Mouse (Mus musculus) forebrain, embryonic 12.5 days (tissue): Measurements from ENCODE around the gene Gm20696. TPM values are rescaled to one million over a fixed set of nuclear protein-coding genes. Genes with fewer than 3 reads are reported as not detected.

ENCODE experiments used
- ATAC-seq: fragments of 200-750 bp; cut with Nextera tagmentation; 2 replicates; pipeline ENCODE4 v1.8.0; 2017; ENCODE audit warnings: moderate TSS enrichment; ENCODE audit not compliant: low FRiP score
- H3K27ac ChIP-seq: fragments of 300-500 bp; sonication (generic); 2 replicates; pipeline ENCODE4 v1.5.1; 2016; ENCODE audit warnings: mild to moderate bottlenecking
- H3K27me3 ChIP-seq: fragments of 300-500 bp; sonication (generic); 2 replicates; pipeline ENCODE4 v1.6.1; 2016; ENCODE audit warnings: mild to moderate bottlenecking
- H3K36me3 ChIP-seq: fragments of 300-500 bp; sonication (generic); replicated peaks from 2 replicates; pipeline ENCODE4 v1.6.1; 2016; ENCODE audit warnings: mild to moderate bottlenecking
- H3K4me1 ChIP-seq: fragments of 300-500 bp; sonication (generic); 2 replicates; pipeline ENCODE4 v1.6.1; 2016
- H3K4me2 ChIP-seq: fragments of 300-500 bp; sonication (generic); 2 replicates; pipeline ENCODE4 v1.6.1; 2016; ENCODE audit warnings: mild to moderate bottlenecking, moderate library complexity
- H3K4me3 ChIP-seq: fragments of 300-500 bp; sonication (generic); replicated peaks from 2 replicates; pipeline ENCODE4 v1.5.1; 2016; ENCODE audit warnings: mild to moderate bottlenecking
- H3K9ac ChIP-seq: fragments of 300-500 bp; sonication (generic); 2 replicates; pipeline ENCODE4 v1.6.1; 2016; ENCODE audit warnings: mild to moderate bottlenecking
- H3K9me3 ChIP-seq: fragments of 300-500 bp; sonication (generic); 2 replicates; pipeline ENCODE4 v1.6.1; 2016
- WGBS: fragments of 180-500 bp; shearing (Covaris S2); methylation state at CpG from one replicate; pipeline ENCODE4 v1.1.7; 2016; 5-methylcytosine and 5-hydroxymethylcytosine counted together
- polyA plus RNA-seq: library from polyadenylated mRNA; unstranded; fragments of >200 nt; fragmentation: Nextera tagmentation; extraction: Ambion mirVana; gene quantifications from 2 replicates; pipeline ENCODE4 v1.2.1, GENCODE M21; 2016

Gene Gm20696
- polyA plus RNA-seq, 1 experiment from 2014 or later, result 6.0 TPM

DNA sequence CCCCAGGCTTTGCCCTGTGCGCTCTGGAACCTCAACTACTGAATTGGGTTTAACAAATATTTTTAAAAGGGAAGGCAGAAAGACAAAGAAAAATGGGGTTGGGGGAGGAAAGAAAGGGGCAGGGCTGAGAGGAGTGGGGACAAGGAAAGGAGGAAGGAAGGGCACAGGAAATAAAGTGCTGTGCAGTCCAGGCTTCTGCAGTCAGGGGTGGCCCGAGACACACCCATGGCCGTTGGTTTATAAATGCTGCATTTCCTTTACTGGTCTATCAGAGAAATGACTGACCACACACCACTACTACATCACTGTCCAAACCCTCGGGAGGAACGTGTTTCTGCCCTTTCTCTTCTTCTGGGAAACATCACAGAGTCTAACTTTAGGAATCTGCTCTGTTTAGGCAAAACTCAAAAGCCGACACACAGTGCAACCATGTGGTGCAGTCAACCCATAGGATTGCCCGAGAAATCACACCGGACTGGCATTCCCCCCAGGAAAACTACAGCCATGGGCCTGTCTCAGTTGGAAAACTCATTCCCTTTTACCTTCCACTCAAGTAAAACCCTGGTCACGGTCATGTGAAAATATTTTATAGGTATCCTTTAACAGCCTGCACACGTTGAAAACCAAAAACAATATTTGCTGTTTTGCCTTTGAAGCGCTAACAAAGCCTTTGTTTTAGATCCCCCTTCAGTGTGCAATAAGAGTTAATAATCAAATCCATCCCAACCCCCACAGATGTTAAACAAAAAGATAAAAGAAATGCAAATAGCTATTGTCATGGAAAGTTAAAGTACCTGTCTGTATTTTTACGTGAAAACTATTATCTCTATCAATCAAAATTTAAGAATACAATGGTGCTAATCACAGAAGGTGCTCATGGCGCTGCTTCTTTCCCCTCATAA is 402.2 kb downstream of the Gm20696 start:
- Histone ChIP-seq H3K27me3 (0 out of 2 replicates have a peak, but pooled peaks cover 5% of the 10 kb centered on the region), H3K27ac (no peak overlapping the region), H3K4me3 (no peak overlapping the region), H3K36me3 (no peaks in the 10 kb centered on the region), H3K9me3 (no peaks in the 10 kb centered on the region), H3K4me2 (no peak overlapping the region), H3K4me1 (peaks cover 61% of the 10 kb centered on the region), H3K9ac (no peak overlapping the region)
- 28% methylated on average over 13 of the region's 13 CpGs for WGBS
- no peak for ATAC-seq

GRCm38 (mm10) chr6:99263886-99264185 is 402.8 kb downstream of the Gm20696 start:
- Histone ChIP-seq H3K4me2 (no peak overlapping the region), H3K4me3 (no peak overlapping the region), H3K4me1 (peaks cover 61% of the 10 kb centered on the region), H3K9me3 (no peaks in the 10 kb centered on the region), H3K36me3 (no peaks in the 10 kb centered on the region), H3K9ac (no peak overlapping the region), H3K27ac (no peak overlapping the region), H3K27me3 (0 out of 2 replicates have a peak, but pooled peaks cover 5% of the 10 kb centered on the region)
- WGBS, result 48% methylated on average over 2 of the region's 2 CpGs
- no peak for ATAC-seq

GRCm38 (mm10) chr6:99263061-99263885 is 403.3 kb downstream of the Gm20696 start:
- no peak for ATAC-seq
- Histone ChIP-seq H3K4me1 (peaks cover 56% of the 10 kb centered on the region), H3K9ac (no peak overlapping the region), H3K4me3 (no peak overlapping the region), H3K9me3 (no peaks in the 10 kb centered on the region), H3K27me3 (0 out of 2 replicates have a peak, but pooled peaks cover 5% of the 10 kb centered on the region), H3K27ac (no peak overlapping the region), H3K36me3 (no peaks in the 10 kb centered on the region), H3K4me2 (no peak overlapping the region)
- WGBS, result 13% methylated on average over 9 of the region's 12 CpGs

DNA sequence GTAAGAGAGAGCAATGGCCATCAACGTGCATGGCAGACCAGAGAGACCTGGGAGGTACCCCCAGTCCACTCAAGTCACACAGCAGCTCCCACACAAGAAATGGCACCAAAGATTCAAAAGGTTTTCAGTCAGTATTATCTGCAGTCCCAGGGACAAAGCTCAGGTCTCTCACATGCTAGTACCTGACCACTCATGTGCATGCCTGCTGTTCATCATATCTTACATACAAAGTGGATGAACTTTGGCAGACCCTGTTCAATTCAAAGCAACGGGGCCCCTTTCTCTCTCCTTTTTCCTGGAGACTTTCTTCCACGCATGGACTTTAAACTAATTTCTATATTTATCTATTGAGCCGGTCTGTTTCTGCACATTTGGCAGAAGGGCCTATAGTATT is 404.9 kb downstream of the Gm20696 start:
- Histone ChIP-seq H3K36me3 (no peaks in the 10 kb centered on the region), H3K4me1 (peaks cover 51% of the 10 kb centered on the region), H3K9me3 (no peaks in the 10 kb centered on the region), H3K9ac (no peak overlapping the region), H3K4me3 (no peak overlapping the region), H3K27ac (no peak overlapping the region), H3K27me3 (0 out of 2 replicates have a peak, but pooled peaks cover 5% of the 10 kb centered on the region), H3K4me2 (no peak overlapping the region)
- WGBS, result 50% methylated on average over 4 of the region's 4 CpGs
- no peak for ATAC-seq

GRCm38 (mm10) chr6:99260941-99261736 is 405.5 kb downstream of the Gm20696 start:
- H3K9ac ChIP-seq, result no peak overlapping the region
- H3K4me1 ChIP-seq, result peaks cover 46% of the 10 kb centered on the region
- H3K4me3 ChIP-seq, result no peak overlapping the region
- no peaks in the 10 kb centered on the region for H3K9me3 ChIP-seq
- H3K27me3 ChIP-seq, result 0 out of 2 replicates have a peak, but pooled peaks cover 5% of the 10 kb centered on the region
- WGBS, result 43% methylated on average over 11 of the region's 11 CpGs
- H3K36me3 ChIP-seq, result no peaks in the 10 kb centered on the region
- no peak for ATAC-seq
- no peak overlapping the region for H3K4me2 ChIP-seq
- H3K27ac ChIP-seq, result no peak overlapping the region

GRCm38 (mm10) chr6:99258346-99258745 is 408.3 kb downstream of the Gm20696 start:
- H3K4me1 ChIP-seq, result peaks cover 19% of the 10 kb centered on the region
- H3K4me3 ChIP-seq, result no peak overlapping the region
- no peak for ATAC-seq
- H3K27ac ChIP-seq, result no peak overlapping the region
- H3K9me3 ChIP-seq, result no peaks in the 10 kb centered on the region
- H3K9ac ChIP-seq, result no peak overlapping the region
- H3K27me3 ChIP-seq, result no peaks in the 10 kb centered on the region
- no peak overlapping the region for H3K4me2 ChIP-seq
- 81% methylated on average over 5 of the region's 5 CpGs for WGBS
- no peaks in the 10 kb centered on the region for H3K36me3 ChIP-seq

DNA sequence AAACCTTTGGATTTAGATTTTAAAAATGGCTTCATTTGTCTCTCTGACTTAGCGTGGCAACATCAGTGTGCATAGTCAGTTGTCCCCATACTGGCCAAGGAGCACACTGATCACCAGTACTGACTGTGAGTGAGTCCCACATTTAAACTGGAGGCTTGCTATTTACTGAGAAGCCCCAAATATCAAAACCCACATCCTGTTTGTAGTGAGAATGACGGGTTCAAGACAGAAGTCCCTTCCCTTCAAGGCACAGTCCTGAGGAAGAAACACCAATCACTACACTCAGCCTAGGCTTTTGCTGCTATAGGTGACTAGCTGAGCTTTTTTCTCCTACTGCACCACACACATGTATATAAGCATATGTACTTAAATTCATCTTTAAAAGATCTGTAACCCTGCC is 408.9 kb downstream of the Gm20696 start:
- Histone ChIP-seq H3K36me3 (no peaks in the 10 kb centered on the region), H3K4me3 (no peak overlapping the region), H3K27me3 (no peaks in the 10 kb centered on the region), H3K27ac (no peak overlapping the region), H3K4me1 (peaks cover 15% of the 10 kb centered on the region), H3K9ac (no peak overlapping the region), H3K9me3 (no peaks in the 10 kb centered on the region), H3K4me2 (no peak overlapping the region)
- WGBS, result 90% methylated on average over 2 of the region's 2 CpGs
- ATAC-seq, result no peak

- Histone ChIP-seq H3K36me3 (no peaks in the 10 kb centered on the region), H3K4me2 (no peak overlapping the region), H3K27ac (no peak overlapping the region), H3K4me3 (no peak overlapping the region), H3K9me3 (no peaks in the 10 kb centered on the region), H3K27me3 (no peaks in the 10 kb centered on the region), H3K4me1 (no peaks in the 10 kb centered on the region), H3K9ac (no peak overlapping the region)
- ATAC-seq, result no peak
- 90% methylated on average over 8 of the region's 8 CpGs for WGBS
These were observed 413.3 kb downstream of the Gm20696 start for GRCm38 (mm10) chr6:99253331-99253730.

DNA sequence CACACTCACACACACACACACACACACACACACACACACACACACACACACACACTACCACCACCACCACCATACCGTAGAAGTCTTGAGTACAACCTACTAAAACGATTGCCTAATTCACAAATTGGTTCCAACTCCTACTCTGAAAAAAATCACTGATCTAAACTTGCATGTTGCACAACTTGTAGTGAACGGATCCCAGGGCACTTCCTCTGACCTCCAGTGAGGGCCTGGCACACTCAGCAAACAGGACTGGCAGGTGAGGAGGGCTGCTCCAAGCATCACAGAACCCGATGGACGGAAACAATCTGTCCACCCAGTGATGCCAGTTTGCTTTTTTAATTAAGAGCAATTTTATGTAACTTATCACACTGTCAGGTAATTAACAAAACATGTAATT is 413.8 kb downstream of the Gm20696 start:
- 85% methylated on average over 5 of the region's 5 CpGs for WGBS
- Histone ChIP-seq H3K9me3 (no peaks in the 10 kb centered on the region), H3K4me1 (no peaks in the 10 kb centered on the region), H3K27me3 (no peaks in the 10 kb centered on the region), H3K4me2 (no peak overlapping the region), H3K27ac (no peak overlapping the region), H3K36me3 (no peaks in the 10 kb centered on the region), H3K4me3 (no peak overlapping the region), H3K9ac (no peak overlapping the region)
- no peak for ATAC-seq

DNA sequence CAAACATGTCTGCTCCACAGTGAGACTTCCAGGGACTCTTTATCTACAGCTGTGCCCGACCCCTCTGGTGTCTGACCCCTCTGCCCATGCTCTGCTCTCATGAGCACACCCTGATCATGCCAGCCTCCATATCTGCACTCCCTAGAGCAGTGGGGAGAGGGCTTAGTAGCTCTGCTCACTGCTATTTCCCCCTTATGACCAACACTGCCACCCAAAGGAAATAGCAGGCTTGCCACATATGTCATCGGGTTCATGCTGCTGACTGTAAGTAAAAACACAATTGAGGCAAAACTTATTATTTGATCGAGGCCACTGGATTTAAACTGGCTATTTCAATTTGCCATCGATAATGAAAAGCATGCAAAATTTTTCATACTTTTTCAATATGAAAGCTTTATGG is 414.7 kb downstream of the Gm20696 start:
- WGBS, result 94% methylated on average over 4 of the region's 4 CpGs
- H3K4me3 ChIP-seq, result no peak overlapping the region
- H3K36me3 ChIP-seq, result no peaks in the 10 kb centered on the region
- no peak overlapping the region for H3K9ac ChIP-seq
- H3K4me2 ChIP-seq, result no peak overlapping the region
- H3K27ac ChIP-seq, result no peak overlapping the region
- H3K27me3 ChIP-seq, result no peaks in the 10 kb centered on the region
- no peaks in the 10 kb centered on the region for H3K9me3 ChIP-seq
- ATAC-seq, result no peak
- H3K4me1 ChIP-seq, result no peaks in the 10 kb centered on the region

- Histone ChIP-seq H3K4me1 (no peaks in the 10 kb centered on the region), H3K36me3 (no peaks in the 10 kb centered on the region), H3K27me3 (no peaks in the 10 kb centered on the region), H3K4me2 (no peak overlapping the region), H3K27ac (no peak overlapping the region), H3K4me3 (no peak overlapping the region), H3K9ac (no peak overlapping the region), H3K9me3 (no peaks in the 10 kb centered on the region)
- ATAC-seq, result no peak
- WGBS, result 85% methylated on average over 3 of the region's 3 CpGs
These were observed 415.4 kb downstream of the Gm20696 start for GRCm38 (mm10) chr6:99251222-99251621.

GRCm38 (mm10) chr6:99249496-99250030 is 417.0 kb downstream of the Gm20696 start:
- Histone ChIP-seq H3K27ac (no peak overlapping the region), H3K27me3 (no peaks in the 10 kb centered on the region)
- WGBS, result 80% methylated on average over 5 of the region's 5 CpGs

More at GRCm38 (mm10) chr6:99249496-99250030, 417.0 kb downstream of the Gm20696 start:
- no peak for ATAC-seq
- Histone ChIP-seq H3K9me3 (no peaks in the 10 kb centered on the region), H3K9ac (no peak overlapping the region), H3K36me3 (no peaks in the 10 kb centered on the region), H3K4me1 (no peaks in the 10 kb centered on the region), H3K4me2 (no peak overlapping the region), H3K4me3 (no peak overlapping the region)
